Mouse (Mus musculus): ENCODE data around the gene Gorasp1.

DNA sequence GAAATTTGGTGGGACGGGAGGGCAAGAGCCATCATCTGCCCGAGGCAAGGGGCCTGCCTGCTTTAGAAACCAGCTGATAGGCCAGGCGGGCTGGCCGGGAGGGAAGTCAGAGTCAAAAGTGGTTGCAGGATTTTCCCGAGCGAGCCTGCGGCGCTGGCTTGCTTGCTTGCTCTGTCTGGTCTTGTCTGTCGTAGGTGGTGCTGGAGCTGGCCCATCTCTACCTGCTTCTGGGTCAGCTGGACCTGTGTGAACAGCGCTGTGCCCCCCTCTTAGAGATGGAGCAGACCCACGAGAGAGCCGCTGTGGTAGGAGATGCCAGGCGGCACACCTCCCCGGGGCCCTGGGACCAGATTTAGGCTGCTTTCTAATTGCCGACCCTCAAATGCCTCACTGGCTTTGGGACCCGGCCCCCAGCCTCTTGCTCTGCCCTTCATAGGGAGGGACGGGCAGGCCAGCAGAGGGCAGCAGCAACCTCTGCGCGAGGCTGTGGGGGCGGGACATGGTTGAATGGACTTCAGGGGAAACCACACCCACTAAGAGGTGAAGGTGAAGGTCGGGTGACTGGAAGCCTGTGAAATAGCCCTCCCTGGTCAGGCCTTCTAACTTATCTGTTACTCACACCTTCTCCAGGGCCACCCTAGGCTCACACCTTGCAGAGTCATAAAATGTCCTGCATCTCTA, 25.8 kb upstream of the Gorasp1 start:
- no peak for TF ChIP-seq POLR2A (IDR thresholded peaks at IDR 0.05; ENCODE audit: low read depth, low read length)
- TF ChIP-seq CTCF (IDR thresholded peaks at IDR 0.05; ENCODE audit: extremely low read depth, insufficient read depth, insufficient read length, insufficient replicate concordance): peak; percentile 95
